8 mouse cellular contexts compared by ENCODE assay signal in the genomic region with DNA sequence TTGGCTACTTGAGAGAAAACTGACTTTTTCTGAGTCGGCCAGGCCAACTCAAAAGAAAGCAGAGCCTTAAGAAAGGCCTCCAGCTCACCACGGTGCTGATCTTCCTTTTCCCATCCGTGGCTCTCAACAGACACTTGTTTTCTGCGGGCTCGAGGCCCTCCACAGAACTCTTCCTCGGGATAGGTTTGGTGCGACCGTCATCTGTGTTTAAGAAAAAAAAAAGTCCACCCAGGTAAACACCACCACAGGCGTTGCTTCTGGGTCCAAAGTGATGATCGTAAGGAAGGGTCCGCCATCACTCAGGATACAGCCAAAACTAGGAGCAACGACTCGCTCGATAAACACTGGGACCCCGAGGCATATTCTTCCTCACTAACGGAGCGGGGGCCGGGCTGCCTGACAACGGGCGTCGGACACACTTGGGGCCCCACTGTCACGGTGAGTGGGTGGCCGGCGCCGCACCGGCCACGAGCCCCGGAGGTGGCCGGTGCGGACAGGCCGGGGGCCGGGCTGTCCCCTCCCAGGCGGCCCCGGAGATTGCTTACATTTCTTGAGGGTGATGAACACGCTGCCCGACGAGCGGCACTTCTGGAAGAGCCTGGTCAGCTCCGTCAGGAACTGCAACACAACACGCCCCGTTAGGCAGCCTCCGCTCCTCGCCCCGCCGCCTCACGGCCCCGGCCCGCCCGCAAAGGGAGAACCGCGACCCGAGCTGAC. TPM values are rescaled to one million over a fixed set of nuclear protein-coding genes. Genes with fewer than 3 reads are reported as not detected.
A peak's percentile ranks its signal among the peaks of the same experiment; 100 is the strongest.
DNase-seq lines count a peak whose midpoint lies in the region; ATAC-seq and TF ChIP-seq lines count a peak whose summit lies in the region.

No protein-coding gene starts in this region.

- no peak for ATAC-seq in hindbrain, embryonic 12.5 days (ENCODE audit: low FRiP score)
- no peak for ATAC-seq in midbrain, embryonic 11.5 days (ENCODE audit: low FRiP score)

- peaks cover 30% of the 10 kb centered on the region for H3K36me3 ChIP-seq in hindbrain, embryonic 12.5 days
- peaks cover 17% of the 10 kb centered on the region; the same call in 1 of the 2 replicates for H3K36me3 ChIP-seq in midbrain, embryonic 11.5 days (ENCODE audit: control insufficient read depth, insufficient read depth, low read length)

- 3% methylated on average over 51 of the region's 52 CpGs for WGBS in hindbrain, embryonic 12.5 days
- WGBS in midbrain, embryonic 11.5 days = 3% methylated on average over 52 of the region's 52 CpGs

- peaks cover 7% of the 10 kb centered on the region for H3K4me1 ChIP-seq in bone marrow macrophage, adult 2 months (ENCODE audit: control insufficient read depth, insufficient read depth, low read length)
- H3K4me1 ChIP-seq in hindbrain, embryonic 12.5 days = peaks cover 13% of the 10 kb centered on the region
- H3K4me1 ChIP-seq in midbrain, embryonic 11.5 days (ENCODE audit: control insufficient read depth, insufficient read depth, low read length) = peaks cover 9% of the 10 kb centered on the region

- H3K9ac ChIP-seq in hindbrain, embryonic 12.5 days = peak overlapping the region; percentile 93
- peak overlapping the region; percentile 87 for H3K9ac ChIP-seq in midbrain, embryonic 11.5 days (ENCODE audit: low read length)

- H3K27me3 ChIP-seq in hindbrain, embryonic 12.5 days = no peaks in the 10 kb centered on the region
- no peaks in the 10 kb centered on the region for H3K27me3 ChIP-seq in midbrain, embryonic 11.5 days (ENCODE audit: control insufficient read depth, insufficient read depth, low read length)

- TF ChIP-seq CTCF in left cerebral cortex, adult 2 months (IDR thresholded peaks at IDR 0.05) = no peak
- no peak for TF ChIP-seq CTCF in bone marrow macrophage, adult 2 months (IDR thresholded peaks at IDR 0.05; ENCODE audit: low read depth, low read length)

- H3K9me3 ChIP-seq in hindbrain, embryonic 12.5 days (replicated peaks) = no peaks in the 10 kb centered on the region
- H3K9me3 ChIP-seq in midbrain, embryonic 11.5 days (ENCODE audit: control insufficient read depth, low read length) = no peaks in the 10 kb centered on the region

- H3K27ac ChIP-seq in left cerebral cortex, adult 2 months = peak overlapping the region; percentile 95
- H3K27ac ChIP-seq in bone marrow macrophage, adult 2 months (ENCODE audit: insufficient read depth, low read depth, low read length) = peak overlapping the region; percentile 40; the same call in 1 of the 2 replicates
- peak overlapping the region; percentile 80 for H3K27ac ChIP-seq in hindbrain, embryonic 12.5 days
- no peak overlapping the region; the same call in 1 of the 2 replicates for H3K27ac ChIP-seq in midbrain, embryonic 11.5 days (ENCODE audit: low read depth, low read length)

- no peak for DNase-seq in left cerebral cortex, adult 2 months (ENCODE audit: extremely low spot score in 1 of 2, low spot score in 2 of 2)
- DNase-seq in left cerebral cortex, adult 18-20 months (ENCODE audit: low spot score in 2 of 2) = no peak
- DNase-seq in midbrain, embryonic 11.5 days (ENCODE audit: low spot score, missing footprints) = no peak
- no peak for DNase-seq in adrenal gland, adult 2 months
- DNase-seq in urinary bladder, postnatal 4 days (ENCODE audit: low spot score in 2 of 2) = no peak
- DNase-seq in cerebellum, postnatal 4 days (ENCODE audit: low spot score in 2 of 2) = no peak

- peak overlapping the region; percentile 84 for H3K4me2 ChIP-seq in hindbrain, embryonic 12.5 days (replicated peaks)
- H3K4me2 ChIP-seq in midbrain, embryonic 11.5 days = peak overlapping the region; percentile 95

- no peak for TF ChIP-seq POLR2A in bone marrow macrophage, adult 2 months (IDR thresholded peaks at IDR 0.05; ENCODE audit: borderline replicate concordance, low read depth, low read length)

- intact Hi-C loops in left cerebral cortex, adult 2 months (cut with DNase I) = no loop called here

- peak overlapping the region; percentile 100 for H3K4me3 ChIP-seq in left cerebral cortex, adult 2 months
- H3K4me3 ChIP-seq in bone marrow macrophage, adult 2 months (ENCODE audit: insufficient read depth, low read length) = peak overlapping the region; percentile 92
- H3K4me3 ChIP-seq in hindbrain, embryonic 12.5 days = peak overlapping the region; percentile 94
- H3K4me3 ChIP-seq in midbrain, embryonic 11.5 days (ENCODE audit: low read depth, low read length) = peak overlapping the region; percentile 88

RNA-seq across cellular contexts. Expression of a gene that starts 0.5 kb away (rescaled TPM):
- 100 to 1,000 TPM; 155 to 157 TPM for total RNA-seq in left cerebral cortex, adult 2 months (2021)
- 100 to 1,000 TPM; 160 to 170 TPM for total RNA-seq in left cerebral cortex, adult 18-20 months (2021)
- polyA plus RNA-seq in bone marrow macrophage, adult 2 months (2012; ENCODE audit: insufficient read depth, insufficient read length, missing spikeins) = 252 and 297 TPM in 2 replicates
- polyA plus RNA-seq in hindbrain, embryonic 12.5 days (2016; fragmentation: Nextera tagmentation; extraction: Ambion mirVana) = 261 and 288 TPM in 2 replicates
- 281 and 293 TPM in 2 replicates for polyA plus RNA-seq in midbrain, embryonic 11.5 days (2014; fragmentation: Nextera tagmentation; extraction: Ambion mirVana)
- total RNA-seq in adrenal gland, adult 2 months (2021) = 100 to 1,000 TPM; 181 to 246 TPM
- 45.7 and 48.2 TPM in 2 replicates for polyA plus RNA-seq in adrenal gland, adult 2 months (2012; rRNA removed)
